ENCODE assay signal across 21 mouse cellular contexts in the genomic region with DNA sequence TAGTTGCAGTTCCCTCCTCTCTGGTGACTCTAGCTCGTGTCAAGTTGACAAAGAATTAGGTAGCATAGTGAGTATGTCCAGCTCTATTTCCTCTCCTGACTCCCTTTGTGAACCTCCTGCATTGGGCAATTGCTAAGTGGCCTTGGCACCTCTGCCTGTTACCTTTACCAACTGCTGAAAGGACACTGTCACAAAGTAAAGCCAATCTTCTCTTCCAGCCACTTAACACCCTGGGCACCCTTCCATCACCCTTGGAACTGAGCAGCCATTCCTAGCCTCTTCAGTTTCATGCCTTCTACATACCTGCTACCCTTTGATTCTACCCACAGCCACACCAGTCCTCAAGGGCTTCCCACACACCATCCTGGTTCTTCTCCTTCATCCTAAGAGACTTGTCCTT.
A peak's percentile ranks its signal among the peaks of the same experiment; 100 is the strongest.
DNase-seq lines count a peak whose midpoint lies in the region; ATAC-seq and TF ChIP-seq lines count a peak whose summit lies in the region.
"Had no signal": no experiment of that assay in that cellular context is flagged by ENCODE, and none has a peak within 500 bp of the region (broad histone marks: within the 10 kb centered on the region; RNA-seq: fewer than 3 reads in every experiment).

No protein-coding gene starts in this region.

- TF ChIP-seq EP300 in heart, adult 2 months (IDR thresholded peaks at IDR 0.05; ENCODE audit: insufficient read depth, low read depth, low read length), result 0 out of 2 replicates have a peak, but pooled peaks have one; percentile 70

- no peaks in the 10 kb centered on the region for H3K27me3 ChIP-seq in heart, adult 2 months (ENCODE audit: control insufficient read depth, insufficient read depth, low read length)
- no peaks in the 10 kb centered on the region for H3K27me3 ChIP-seq in heart, embryonic 12.5 days (replicated peaks)
- H3K27me3 ChIP-seq: forebrain, embryonic 15.5 days; heart, embryonic 15.5 days; intestine, embryonic 15.5 days had no signal

- no peak for ATAC-seq in heart, embryonic 12.5 days (ENCODE audit: insufficient number of reproducible peaks, low FRiP score)
- ATAC-seq: CD4-positive, CD25-positive, alpha-beta regulatory T cell, adult 4 months; forebrain, embryonic 15.5 days; intestine, embryonic 15.5 days had no signal

- no peaks in the 10 kb centered on the region for H3K36me3 ChIP-seq in heart, adult 2 months (ENCODE audit: control insufficient read depth, insufficient read depth, low read length)
- no peaks in the 10 kb centered on the region for H3K36me3 ChIP-seq in heart, embryonic 12.5 days
- H3K36me3 ChIP-seq: embryonic facial prominence, embryonic 12.5 days; forebrain, embryonic 15.5 days; G1E; heart, embryonic 15.5 days; hindbrain, embryonic 10.5 days; intestine, embryonic 15.5 days had no signal

- DNase-seq in gastrocnemius, adult 2 months, result peak; percentile 40
- no peak for DNase-seq in gastrocnemius, postnatal 25 days
- peak; percentile 57 to 77 for DNase-seq in heart, adult 2 months
- peak; percentile 80 to 84 for DNase-seq in heart, postnatal 10 days
- peak; percentile 48 for DNase-seq in heart, postnatal 4 days
- DNase-seq in frontal cortex, postnatal 10 days (ENCODE audit: low spot score in 2 of 2), result no peak
- DNase-seq: adrenal gland, adult 8-10 months; adrenal gland, postnatal 36 days; B cell, adult 2 months; cerebellum, adult 2 months; cerebellum, postnatal 25 days; kidney, adult 18-20 months had no signal

- H3K9ac ChIP-seq in heart, adult 2 months (ENCODE audit: low read depth, low read length), result no peak overlapping the region
- H3K9ac ChIP-seq in heart, embryonic 12.5 days, result no peak overlapping the region
- H3K9ac ChIP-seq: embryonic facial prominence, embryonic 12.5 days; forebrain, embryonic 15.5 days; heart, embryonic 15.5 days; hindbrain, embryonic 14.5 days; intestine, embryonic 15.5 days had no signal

- no peak for TF ChIP-seq POLR2A in heart, adult 2 months (IDR thresholded peaks at IDR 0.05; ENCODE audit: insufficient read depth, low read depth, low read length)

- intact Hi-C loops in gastrocnemius, adult 2 months (cut with DNase I), result no loop called here
- intact Hi-C loops in heart, adult 2 months (cut with DNase I), result loop anchor here (5.0 kb wide), 2 partner anchors 345 to 410 kb away; a partner anchor contains a TSS
- intact Hi-C loops in heart, postnatal 10 days (cut with DNase I), result no loop called here

- H3K4me1 ChIP-seq in heart, adult 2 months (ENCODE audit: control insufficient read depth, insufficient read depth, low read length), result no peaks in the 10 kb centered on the region; the same call in 1 of the 2 replicates
- peaks cover 7% of the 10 kb centered on the region; the same call in 1 of the 2 replicates for H3K4me1 ChIP-seq in heart, embryonic 12.5 days (replicated peaks)
- H3K4me1 ChIP-seq: embryonic facial prominence, embryonic 12.5 days; heart, embryonic 15.5 days; intestine, embryonic 15.5 days had no signal

- no peak overlapping the region for H3K27ac ChIP-seq in gastrocnemius, adult 2 months
- no peak overlapping the region for H3K27ac ChIP-seq in heart, adult 2 months
- no peak overlapping the region for H3K27ac ChIP-seq in heart, embryonic 12.5 days (ENCODE audit: poor library complexity, severe bottlenecking)
- H3K27ac ChIP-seq: embryonic facial prominence, embryonic 12.5 days; forebrain, embryonic 15.5 days; heart, embryonic 15.5 days; hindbrain, embryonic 10.5 days; hindbrain, embryonic 14.5 days; intestine, embryonic 15.5 days had no signal

- no peaks in the 10 kb centered on the region for H3K9me3 ChIP-seq in heart, embryonic 12.5 days (replicated peaks)
- H3K9me3 ChIP-seq: embryonic facial prominence, embryonic 12.5 days; forebrain, embryonic 15.5 days; G1E; heart, embryonic 15.5 days; hindbrain, embryonic 10.5 days; intestine, embryonic 15.5 days had no signal

- no peak for TF ChIP-seq CTCF in gastrocnemius, adult 2 months (IDR thresholded peaks at IDR 0.05)
- TF ChIP-seq CTCF in heart, adult 2 months (IDR thresholded peaks at IDR 0.05), result no peak

- H3K4me3 ChIP-seq in gastrocnemius, adult 2 months, result no peak overlapping the region
- H3K4me3 ChIP-seq in heart, adult 2 months, result no peak overlapping the region
- no peak overlapping the region for H3K4me3 ChIP-seq in heart, embryonic 12.5 days
- H3K4me3 ChIP-seq: embryonic facial prominence, embryonic 12.5 days; forebrain, embryonic 15.5 days; heart, embryonic 15.5 days; hindbrain, embryonic 10.5 days; intestine, embryonic 15.5 days had no signal

- 19% methylated on average over 1 of the region's 1 CpGs for WGBS in heart, adult 2 months
- WGBS in heart, embryonic 12.5 days, result 71% methylated on average over 1 of the region's 1 CpGs

- no peak overlapping the region for H3K4me2 ChIP-seq in heart, embryonic 12.5 days
- H3K4me2 ChIP-seq: embryonic facial prominence, embryonic 12.5 days; forebrain, embryonic 15.5 days; heart, embryonic 15.5 days; hindbrain, embryonic 14.5 days; intestine, embryonic 15.5 days had no signal

- H3K79me2 ChIP-seq in heart, adult 2 months (replicated peaks; ENCODE audit: control insufficient read depth, insufficient read depth, low read length), result no peaks in the 10 kb centered on the region

Comparison
In these comparisons a context has a peak if more than half of its experiments do, and no peak if none do; other contexts are left out.
1. DNase-seq: peak in gastrocnemius, adult 2 months (single experiment), heart, adult 2 months (2 of 2), heart, postnatal 10 days (2 of 2) and heart, postnatal 4 days (single experiment); none in gastrocnemius, postnatal 25 days (single experiment) and frontal cortex, postnatal 10 days (0 of 2).